Mouse (Mus musculus) liver, postnatal 0 days (tissue): ENCODE measurements around the gene Uri1. TPM values are rescaled to one million over a fixed set of nuclear protein-coding genes. Genes with fewer than 3 reads are reported as not detected.

Source experiments
- ATAC-seq: fragments of 200-750 bp; cut with Nextera tagmentation; 2 replicates; pipeline ENCODE4 v1.8.0; 2017; ENCODE audit warnings: mild to moderate bottlenecking, moderate library complexity
- DNase-seq: peaks from one replicate; pipeline ENCODE4 v3.0.0-alpha.2; 2016
- H3K27ac ChIP-seq: fragments of 300-500 bp; sonication (generic); 2 replicates; pipeline ENCODE4 v1.5.1; 2014; ENCODE audit warnings: antibody characterized with exemption, moderate library complexity, mild to moderate bottlenecking, low read depth
- H3K27me3 ChIP-seq: fragments of 300-500 bp; sonication (generic); 2 replicates; pipeline ENCODE4 v1.6.1; 2014; ENCODE audit warnings: low read length, control low read depth, mixed read lengths; ENCODE audit not compliant: insufficient read depth
- H3K36me3 ChIP-seq: fragments of 300-500 bp; sonication (generic); replicated peaks from 2 replicates; pipeline ENCODE4 v1.6.1; 2014; ENCODE audit warnings: mild to moderate bottlenecking, control low read depth, low read length, moderate library complexity, mixed read lengths; ENCODE audit not compliant: insufficient read depth
- H3K4me1 ChIP-seq: fragments of 300-500 bp; sonication (generic); 2 replicates; pipeline ENCODE4 v1.6.1; 2014; ENCODE audit warnings: antibody characterized with exemption, mild to moderate bottlenecking, control low read depth; ENCODE audit not compliant: insufficient read depth
- H3K4me2 ChIP-seq: fragments of 300-500 bp; sonication (generic); 2 replicates; pipeline ENCODE4 v1.6.1; 2014; ENCODE audit warnings: low read depth, mild to moderate bottlenecking, low read length, moderate library complexity, mixed read lengths
- H3K4me3 ChIP-seq: fragments of 300-500 bp; sonication (generic); 2 replicates; pipeline ENCODE4 v1.5.1; 2014; ENCODE audit warnings: low read depth, low read length
- H3K9ac ChIP-seq: fragments of 300-500 bp; sonication (generic); replicated peaks from 2 replicates; pipeline ENCODE4 v1.6.1; 2014; ENCODE audit warnings: mild to moderate bottlenecking, moderate library complexity
- H3K9me3 ChIP-seq: fragments of 300-500 bp; sonication (generic); 2 replicates; pipeline ENCODE4 v1.6.1; 2016; ENCODE audit warnings: mild to moderate bottlenecking, control low read depth, low read length, mixed read lengths
- CTCF ChIP-seq: sonication (generic); IDR thresholded peaks from 2 replicates; pipeline ENCODE4 v1.5.1; 2016; ENCODE audit warnings: antibody characterized with exemption, low read depth
- EP300 ChIP-seq: IDR thresholded peaks from 2 replicates; pipeline ENCODE4 v1.6.1; 2016; ENCODE audit warnings: antibody characterized with exemption, low read depth, mild to moderate bottlenecking
- WGBS: fragments of 180-500 bp; shearing (Covaris S2); extraction: QIAGEN DNeasy Blood & Tissue Kit; methylation state at CpG from one replicate; pipeline ENCODE4 v1.1.7; 2014; ENCODE audit not compliant: insufficient replicate concordance; 5-methylcytosine and 5-hydroxymethylcytosine counted together
- polyA plus RNA-seq: library from polyadenylated mRNA; unstranded; fragments of >200 nt; fragmentation: Nextera tagmentation; extraction: Ambion mirVana; gene quantifications from 2 replicates; pipeline ENCODE4 v1.2.1, GENCODE M21; 2015

Uri1 gene
- polyA plus RNA-seq: 15.1 and 17.1 TPM in 2 replicates

- H3K4me1 ChIP-seq: 0 out of 2 replicates have a peak, but pooled peaks cover under 1% of the 10 kb centered on the region
- TF ChIP-seq CTCF (no peak), EP300 (no peak)
- H3K27ac ChIP-seq: no peak within 1 kb of the TSS
- ATAC-seq (no peak), DNase-seq (no peak)
- H3K9ac ChIP-seq: no peak within 1 kb of the TSS
- no peak within 1 kb of the TSS for H3K4me3 ChIP-seq
- H3K4me2 ChIP-seq: no peak within 1 kb of the TSS
- 86% methylated on average over 8 of the region's 8 CpGs for WGBS
- no peaks in the 10 kb centered on the region for H3K36me3 ChIP-seq
- no peaks in the 10 kb centered on the region for H3K27me3 ChIP-seq
- H3K9me3 ChIP-seq: no peaks in the 10 kb centered on the region
Measured at GRCm38 (mm10) chr7:38023451-38023850, at the start of gene Uri1. TSS of gene Uri1 (minus strand) at chr7:38023551.

DNA sequence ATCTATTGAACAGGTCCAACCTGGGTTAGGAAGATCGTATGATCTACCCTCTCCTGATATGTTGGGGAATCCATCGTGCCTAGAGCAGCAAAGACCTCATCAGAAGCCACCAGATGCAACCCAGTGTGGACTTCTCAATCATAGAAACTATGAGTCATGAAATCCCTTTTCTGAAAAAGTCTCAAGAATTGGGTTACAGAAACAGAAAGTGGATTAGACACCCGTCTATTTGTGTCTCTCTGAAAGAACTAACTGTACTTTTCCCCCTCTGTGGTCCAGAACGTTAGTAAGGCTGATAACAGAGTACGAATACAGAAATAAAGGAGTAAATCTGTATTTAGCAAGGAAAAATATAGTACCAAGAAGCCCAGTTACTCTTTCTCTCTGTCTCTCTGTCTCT lies 47.7 kb upstream of the Uri1 start:
- Histone ChIP-seq H3K27me3 (peaks cover 13% of the 10 kb centered on the region; the same call in 1 of the 2 replicates), H3K9ac (no peak overlapping the region), H3K36me3 (no peaks in the 10 kb centered on the region), H3K27ac (no peak overlapping the region), H3K4me2 (no peak overlapping the region), H3K9me3 (no peaks in the 10 kb centered on the region), H3K4me3 (no peak overlapping the region), H3K4me1 (no peaks in the 10 kb centered on the region)
- ATAC-seq: no peak
- TF ChIP-seq CTCF: no peak
- TF ChIP-seq EP300: no peak
- DNase-seq: no peak
- WGBS: 50% methylated on average over 5 of the region's 5 CpGs

DNA sequence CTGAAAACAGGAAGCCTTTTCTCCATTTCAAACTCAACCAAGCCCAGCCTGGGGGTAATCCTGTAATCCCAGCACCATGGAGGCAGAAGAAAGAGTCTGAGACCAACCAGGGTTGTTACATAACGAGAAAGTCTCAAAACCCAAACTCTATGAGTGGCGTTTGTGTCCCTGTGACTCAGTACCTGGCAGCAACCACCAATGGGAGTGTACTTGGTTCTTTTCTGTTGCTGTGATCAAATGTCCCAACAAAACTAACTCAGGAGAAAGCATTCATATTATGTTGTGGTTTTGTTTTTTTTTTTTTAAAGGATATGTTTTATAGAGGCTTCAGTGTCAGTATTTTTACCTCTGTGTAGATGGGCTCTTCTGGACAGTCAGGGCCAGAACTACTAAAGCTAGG lies 47.3 kb upstream of the Uri1 start:
- ATAC-seq: no peak
- WGBS: 35% methylated on average over 2 of the region's 2 CpGs
- Histone ChIP-seq H3K36me3 (no peaks in the 10 kb centered on the region), H3K4me1 (no peaks in the 10 kb centered on the region), H3K27me3 (peaks cover 12% of the 10 kb centered on the region; the same call in 1 of the 2 replicates), H3K4me3 (no peak overlapping the region), H3K4me2 (no peak overlapping the region), H3K27ac (no peak overlapping the region), H3K9ac (no peak overlapping the region), H3K9me3 (no peaks in the 10 kb centered on the region)
- DNase-seq: no peak
- TF ChIP-seq CTCF: no peak
- no peak for TF ChIP-seq EP300

DNA sequence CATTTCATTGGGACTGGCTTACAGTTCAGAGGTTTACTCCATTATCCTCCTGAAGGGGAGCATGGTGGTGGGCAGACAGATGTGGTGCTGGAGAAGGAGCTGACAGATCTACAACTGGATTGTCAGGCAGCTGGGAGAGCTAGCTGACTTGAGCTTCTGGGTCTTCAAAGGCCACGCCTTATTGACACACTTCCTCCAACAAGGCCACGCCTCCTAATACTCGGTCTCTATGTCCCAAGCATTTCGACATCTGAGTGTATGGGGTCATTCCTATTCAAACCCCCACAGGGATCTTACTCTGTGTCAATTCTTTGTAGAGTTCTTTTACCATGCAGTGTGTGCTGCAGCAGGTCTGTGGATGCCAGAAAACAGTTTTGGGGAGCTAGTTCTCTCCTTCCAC lies 41.1 kb upstream of the Uri1 start:
- no peak overlapping the region for H3K27ac ChIP-seq
- ATAC-seq: 0 out of 2 replicates have a peak, but pooled peaks have one; percentile 26
- no peak overlapping the region for H3K9ac ChIP-seq
- peaks cover 9% of the 10 kb centered on the region; the same call in 1 of the 2 replicates for H3K4me1 ChIP-seq
- DNase-seq: no peak
- H3K4me3 ChIP-seq: no peak overlapping the region
- H3K4me2 ChIP-seq: no peak overlapping the region
- no peaks in the 10 kb centered on the region for H3K36me3 ChIP-seq
- WGBS: 34% methylated on average over 4 of the region's 4 CpGs
- no peaks in the 10 kb centered on the region for H3K9me3 ChIP-seq
- H3K27me3 ChIP-seq: no peaks in the 10 kb centered on the region
- TF ChIP-seq EP300 (no peak), CTCF (no peak)

DNA sequence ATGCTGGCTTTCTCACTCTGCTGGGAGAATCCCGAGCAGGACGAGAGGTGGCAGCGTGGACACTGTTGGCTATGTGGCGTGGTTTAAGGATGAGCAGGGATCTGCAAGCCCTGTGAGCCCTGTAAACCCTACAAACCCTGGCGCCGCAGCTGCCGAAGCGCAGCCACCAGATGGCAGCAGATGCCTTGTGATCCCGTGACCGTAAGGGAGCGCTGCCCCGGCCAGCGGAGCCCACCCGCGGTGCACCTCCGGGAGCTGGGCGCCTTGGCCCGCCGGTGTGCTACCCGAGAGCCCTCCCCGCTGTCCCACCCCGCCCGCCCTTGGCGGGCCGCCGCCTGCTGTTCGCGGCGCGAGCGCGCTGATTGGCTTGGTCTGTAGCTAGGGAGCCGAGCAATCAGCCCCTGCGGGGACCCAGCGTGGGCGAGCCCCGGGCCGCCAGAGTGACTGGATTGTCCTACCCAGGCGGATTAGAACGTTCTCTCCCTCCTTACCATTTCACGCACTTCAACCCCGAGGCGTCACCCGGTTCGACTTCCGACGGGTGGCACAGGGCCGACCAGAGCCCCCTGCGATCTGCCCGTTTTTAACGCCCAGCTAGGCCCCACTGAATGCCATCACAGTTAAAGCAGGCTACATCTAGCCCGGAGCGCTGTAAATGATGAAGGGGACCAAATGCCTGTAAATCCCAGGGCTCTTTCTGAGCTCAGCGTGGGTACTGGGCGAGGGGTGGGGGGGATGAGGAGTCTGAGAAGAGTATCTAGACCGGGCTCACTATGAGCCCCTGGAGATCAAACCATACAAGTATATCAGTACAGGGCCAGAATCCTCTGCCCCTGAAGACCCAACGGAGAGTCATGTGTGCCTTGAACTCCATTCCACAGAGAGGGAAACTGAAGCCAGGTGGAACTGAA lies 38.0 kb upstream of the Uri1 start:
- Histone ChIP-seq H3K4me3 (peak overlapping the region; percentile 57), H3K9ac (peak overlapping the region; percentile 65), H3K4me2 (peak overlapping the region; percentile 94), H3K27ac (no peak overlapping the region), H3K4me1 (peaks cover 9% of the 10 kb centered on the region; the same call in 1 of the 2 replicates), H3K36me3 (no peaks in the 10 kb centered on the region), H3K27me3 (no peaks in the 10 kb centered on the region), H3K9me3 (no peaks in the 10 kb centered on the region)
- TF ChIP-seq EP300 (no peak), CTCF (peak; percentile 92)
- WGBS: 2% methylated on average over 57 of the region's 57 CpGs
- ATAC-seq (peak; percentile 84), DNase-seq (peak; percentile 87)

DNA sequence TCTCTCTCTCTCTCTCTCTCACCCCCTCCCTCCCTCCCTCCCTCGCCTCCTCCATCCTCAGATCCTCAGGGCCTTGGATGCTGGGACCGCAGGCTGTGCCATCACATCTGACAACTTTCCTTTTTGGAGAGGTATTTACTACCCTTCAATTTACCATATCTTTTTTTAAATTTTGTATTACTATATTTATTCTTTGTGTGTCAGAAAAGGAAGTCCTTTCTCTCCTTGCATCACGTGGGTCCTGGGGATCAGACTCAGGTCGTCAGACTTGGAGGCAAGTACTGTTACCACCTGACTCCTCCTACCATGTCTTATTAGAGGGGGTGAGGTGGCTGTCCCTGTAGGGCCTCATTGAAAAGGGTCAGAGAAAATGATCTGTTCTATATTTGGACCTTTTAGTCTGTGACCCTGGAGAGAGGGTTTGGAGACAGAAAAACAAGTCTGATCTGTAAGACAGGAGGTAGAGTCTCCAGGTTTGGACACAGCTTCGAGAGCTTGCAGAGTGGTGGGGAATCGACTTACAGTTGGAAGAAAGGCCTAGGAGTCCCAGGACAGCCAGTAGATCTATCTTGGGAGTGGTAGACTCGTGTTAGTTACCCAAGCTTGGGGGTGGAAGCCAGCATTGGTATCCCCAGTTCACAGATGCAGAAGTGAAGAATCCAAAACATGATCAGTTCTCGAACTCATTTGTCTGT lies 36.4 kb upstream of the Uri1 start:
- Histone ChIP-seq H3K9ac (no peak overlapping the region), H3K4me1 (peaks cover 9% of the 10 kb centered on the region; the same call in 1 of the 2 replicates), H3K4me3 (no peak overlapping the region), H3K27me3 (no peaks in the 10 kb centered on the region), H3K9me3 (no peaks in the 10 kb centered on the region), H3K27ac (no peak overlapping the region), H3K4me2 (no peak overlapping the region), H3K36me3 (no peaks in the 10 kb centered on the region)
- no peak for DNase-seq
- WGBS: 61% methylated on average over 8 of the region's 8 CpGs
- no peak for ATAC-seq
- no peak for TF ChIP-seq EP300
- TF ChIP-seq CTCF: no peak
